Mouse (Mus musculus) embryonic fibroblast, embryonic 13.5 days (primary cell): ENCODE measurements around the gene C1qtnf6.

Experiments
- CTCF ChIP-seq: IDR thresholded peaks from 2 replicates; pipeline ENCODE4 v1.5.1; 2011; ENCODE audit warnings: mild to moderate bottlenecking, control low read depth, low read length, moderate library complexity, borderline replicate concordance; ENCODE audit not compliant: insufficient read depth
- POLR2A ChIP-seq: IDR thresholded peaks from 2 replicates; pipeline ENCODE4 v1.6.1; 2011; ENCODE audit warnings: low read depth, mild to moderate bottlenecking, control low read depth, low read length, moderate library complexity

- TF ChIP-seq CTCF (no peak), POLR2A (no peak)
These were observed 12.8 kb upstream of the C1qtnf6 start for GRCm38 (mm10) chr15:78544041-78544440.
